Mouse (Mus musculus) thymus, adult 2 months (tissue): ENCODE results near the gene Gm26620.

ENCODE experiments used
- CTCF ChIP-seq: fragments of 200-500 bp; IDR thresholded peaks from 2 replicates; pipeline ENCODE4 v1.5.1; 2012; ENCODE audit warnings: mild to moderate bottlenecking, control low read depth, low read length, moderate library complexity, borderline replicate concordance; ENCODE audit not compliant: control insufficient read depth, poor library complexity, insufficient read depth; ENCODE audit errors: extremely low read depth
- POLR2A ChIP-seq: fragments of 200-500 bp; IDR thresholded peaks from 2 replicates; pipeline ENCODE4 v1.6.1; 2012; ENCODE audit warnings: mild to moderate bottlenecking, low read length, control low read depth, moderate library complexity; ENCODE audit not compliant: control insufficient read depth, poor library complexity, insufficient read depth; ENCODE audit errors: extremely low read depth

DNA sequence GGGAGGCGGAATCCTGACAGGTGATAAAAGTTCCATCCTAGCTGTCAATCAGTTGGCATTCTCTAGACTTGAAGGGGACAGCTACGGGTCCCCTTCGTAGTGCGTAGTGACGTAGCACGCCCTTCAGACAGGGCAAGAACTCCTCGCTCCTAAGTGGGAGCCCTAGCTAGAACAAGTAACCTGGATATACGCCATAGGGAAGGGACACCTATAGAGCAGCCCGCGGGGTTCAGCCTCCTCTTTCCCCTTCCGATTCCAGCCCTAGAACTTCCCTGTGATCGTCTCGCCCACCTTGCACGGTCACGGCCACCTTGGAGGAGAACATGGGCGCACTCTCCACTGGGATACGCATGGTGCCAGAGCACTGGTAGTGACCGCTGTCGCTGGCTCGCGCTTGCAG is 23.5 kb downstream of the Gm26620 start:
- TF ChIP-seq CTCF (no peak), POLR2A (no peak)
